Mouse (Mus musculus) CH12.LX (cell line): Measurements from ENCODE around the gene Gse1. TPM values are rescaled to one million over a fixed set of nuclear protein-coding genes. Genes with fewer than 3 reads are reported as not detected.

Source experiments
- DNase-seq: peaks from one replicate; pipeline ENCODE4 v3.0.0-alpha.2; 2013; ENCODE audit errors: extremely low read depth
- H3K27ac ChIP-seq: 2 replicates; pipeline ENCODE4 v1.5.1; 2012; ENCODE audit warnings: low read depth, mild to moderate bottlenecking, control low read depth, moderate library complexity; ENCODE audit not compliant: insufficient read depth
- H3K27me3 ChIP-seq: replicated peaks from 2 replicates; pipeline ENCODE3; 2012; ENCODE audit warnings: inconsistent platforms
- H3K36me3 ChIP-seq, 2 experiments: replicated peaks in 1 of 2; 2 replicates each; pipeline versions ENCODE3 to v1.6.1; 2012; ENCODE audit warnings: inconsistent platforms in 1 of 2, low read length in 1 of 2, mild to moderate bottlenecking in 1 of 2, mixed read lengths in 1 of 2, moderate library complexity in 1 of 2; ENCODE audit not compliant: control insufficient read depth in 1 of 2, insufficient read depth in 1 of 2
- H3K4me1 ChIP-seq, 2 experiments: 2 replicates each; pipeline ENCODE4 v1.6.1; 2012; ENCODE audit warnings: inconsistent platforms in 1 of 2, moderate library complexity in 1 of 2; ENCODE audit not compliant: insufficient read depth in 2 of 2, control insufficient read depth in 1 of 2
- H3K4me2 ChIP-seq: 2 replicates; pipeline ENCODE4 v1.6.1; 2012; ENCODE audit warnings: low read depth, mild to moderate bottlenecking, control low read depth; ENCODE audit not compliant: poor library complexity, insufficient read depth, severe bottlenecking
- H3K4me3 ChIP-seq, 3 experiments: fragments of 150-350 bp in 1 of 3; sonication (generic) in 1 of 3; replicated peaks in 1 of 3; 2 replicates each; pipeline versions ENCODE3 to v1.5.1; 2011 to 2012; ENCODE audit warnings: low read depth in 2 of 3, low read length in 2 of 3, mild to moderate bottlenecking in 2 of 3, moderate library complexity in 2 of 3, control low read depth in 1 of 3, improper control_type of control experiment in 1 of 3, inconsistent platforms in 1 of 3, mixed read lengths in 1 of 3; ENCODE audit not compliant: poor library complexity in 1 of 3
- H3K79me2 ChIP-seq: replicated peaks from 2 replicates; pipeline ENCODE4 v1.6.1; 2012; ENCODE audit warnings: mild to moderate bottlenecking, moderate library complexity; ENCODE audit not compliant: control insufficient read depth, poor library complexity, insufficient read depth, severe bottlenecking; ENCODE audit errors: extremely low read depth
- H3K9ac ChIP-seq: 2 replicates; pipeline ENCODE4 v1.6.1; 2012; ENCODE audit warnings: low read depth, mild to moderate bottlenecking, control low read depth, moderate library complexity; ENCODE audit not compliant: insufficient read depth
- H3K9me3 ChIP-seq: replicated peaks from 2 replicates; pipeline ENCODE3; 2012; ENCODE audit warnings: low read length, inconsistent platforms, mixed read lengths
- BHLHE40 ChIP-seq: IDR thresholded peaks from 2 replicates; pipeline ENCODE4 v1.6.1; 2011; ENCODE audit warnings: mild to moderate bottlenecking, low read depth, low read length, improper control_type of control experiment
- CTCF ChIP-seq, 2 experiments: IDR thresholded peaks in 1 of 2; conservative IDR thresholded peaks in 1 of 2; 2 replicates each; pipeline ENCODE4 v1.5.1; 2011 to 2012; ENCODE audit warnings: low read depth in 2 of 2, low read length in 2 of 2, improper control_type of control experiment in 1 of 2, inconsistent platforms in 1 of 2, mild to moderate bottlenecking in 1 of 2, moderate library complexity in 1 of 2
- E2F4 ChIP-seq: IDR thresholded peaks from 2 replicates; pipeline ENCODE4 v1.6.1; 2011; ENCODE audit warnings: low read depth, low read length, improper control_type of control experiment; ENCODE audit not compliant: insufficient replicate concordance
- ELF1 ChIP-seq: IDR thresholded peaks from 2 replicates; pipeline ENCODE4 v1.6.1; 2014; ENCODE audit warnings: low read depth, mild to moderate bottlenecking, inconsistent platforms, low read length, improper control_type of control experiment
- EP300 ChIP-seq: IDR thresholded peaks from 2 replicates; pipeline ENCODE4 v1.6.1; 2011; ENCODE audit warnings: low read length, improper control_type of control experiment
- ETS1 ChIP-seq: conservative IDR thresholded peaks from 2 replicates; pipeline ENCODE4 v1.6.1; 2012; ENCODE audit warnings: low read depth, mild to moderate bottlenecking, inconsistent platforms, low read length, improper control_type of control experiment, moderate library complexity
- GABPA ChIP-seq: IDR thresholded peaks from 2 replicates; pipeline ENCODE4 v1.6.1; 2012; ENCODE audit warnings: low read depth, low read length, improper control_type of control experiment, inconsistent platforms; ENCODE audit not compliant: insufficient replicate concordance
- JUND ChIP-seq: conservative IDR thresholded peaks from 2 replicates; pipeline ENCODE4 v1.6.1; 2011; ENCODE audit warnings: low read depth, low read length, improper control_type of control experiment
- MAFK ChIP-seq: IDR thresholded peaks from 2 replicates; pipeline ENCODE4 v1.6.1; 2011; ENCODE audit warnings: low read length, improper control_type of control experiment; ENCODE audit not compliant: insufficient replicate concordance
- PAX5 ChIP-seq: IDR thresholded peaks from 2 replicates; pipeline ENCODE4 v1.6.1; 2012; ENCODE audit warnings: low read length, inconsistent platforms, mixed read lengths
- POLR2A ChIP-seq: IDR thresholded peaks from 2 replicates; pipeline ENCODE4 v1.6.1; 2011; ENCODE audit warnings: low read depth, mild to moderate bottlenecking, improper control_type of control experiment, low read length
- RAD21 ChIP-seq: IDR thresholded peaks from 2 replicates; pipeline ENCODE4 v1.6.1; 2011; ENCODE audit warnings: low read depth, mild to moderate bottlenecking, low read length, improper control_type of control experiment, moderate library complexity
- RCOR1 ChIP-seq: conservative IDR thresholded peaks from 2 replicates; pipeline ENCODE4 v1.6.1; 2012; ENCODE audit warnings: low read depth, mild to moderate bottlenecking, inconsistent platforms, low read length, improper control_type of control experiment
- SIN3A ChIP-seq: IDR thresholded peaks from 2 replicates; pipeline ENCODE4 v1.6.1; 2012; ENCODE audit warnings: low read length, improper control_type of control experiment, inconsistent platforms
- SMC3 ChIP-seq: IDR thresholded peaks from 2 replicates; pipeline ENCODE4 v1.6.1; 2011; ENCODE audit warnings: low read depth, low read length, improper control_type of control experiment
- TCF12 ChIP-seq: IDR thresholded peaks from 2 replicates; pipeline ENCODE4 v1.6.1; 2014; ENCODE audit warnings: low read depth, mild to moderate bottlenecking, inconsistent platforms, low read length, improper control_type of control experiment
- USF2 ChIP-seq: conservative IDR thresholded peaks from 2 replicates; pipeline ENCODE4 v1.6.1; 2011; ENCODE audit warnings: low read depth, low read length, improper control_type of control experiment
- ZKSCAN1 ChIP-seq: IDR thresholded peaks from 2 replicates; pipeline ENCODE4 v1.6.1; 2012; ENCODE audit warnings: low read depth, inconsistent platforms, low read length, improper control_type of control experiment, borderline replicate concordance
- dilution Hi-C: fragments of 300-500 bp; cut with MboI; formaldehyde crosslinking; loops from 2 replicates; pipeline ENCODE4 v1.14.3; 2020; ENCODE audit warnings: low sequenced_read_pairs; ENCODE audit not compliant: extremely low pct_unique_long_range_greater_than_20kb, extremely low pct_ligation_motif_present
- in situ Hi-C: fragments of 300-500 bp; cut with MboI; formaldehyde crosslinking; loops from 3 replicates; pipeline ENCODE4 v1.14.3; 2019; ENCODE audit warnings: low sequenced_read_pairs, low pct_ligation_motif_present, low pct_unique_long_range_greater_than_20kb, mixed read lengths
- polyA plus RNA-seq: library from polyadenylated mRNA; unstranded; fragments of >175 nt; gene quantifications from 2 replicates; pipeline ENCODE4 v1.2.1, GENCODE M21; 2012; ENCODE audit warnings: low read depth; ENCODE audit not compliant: insufficient read length
- total RNA-seq, 2 experiments: library from RNA; depleted of rRNA; stranded (reverse); fragments of 300-350 nt in 1 of 2; fragments of >200 nt in 1 of 2; gene quantifications; 2 replicates each; pipeline ENCODE4 v1.2.3; 2012 to 2014

Gse1 gene
- total and polyA plus RNA-seq, 3 experiments: 1.3 to 9.8 (median 8.5) TPM

DNA sequence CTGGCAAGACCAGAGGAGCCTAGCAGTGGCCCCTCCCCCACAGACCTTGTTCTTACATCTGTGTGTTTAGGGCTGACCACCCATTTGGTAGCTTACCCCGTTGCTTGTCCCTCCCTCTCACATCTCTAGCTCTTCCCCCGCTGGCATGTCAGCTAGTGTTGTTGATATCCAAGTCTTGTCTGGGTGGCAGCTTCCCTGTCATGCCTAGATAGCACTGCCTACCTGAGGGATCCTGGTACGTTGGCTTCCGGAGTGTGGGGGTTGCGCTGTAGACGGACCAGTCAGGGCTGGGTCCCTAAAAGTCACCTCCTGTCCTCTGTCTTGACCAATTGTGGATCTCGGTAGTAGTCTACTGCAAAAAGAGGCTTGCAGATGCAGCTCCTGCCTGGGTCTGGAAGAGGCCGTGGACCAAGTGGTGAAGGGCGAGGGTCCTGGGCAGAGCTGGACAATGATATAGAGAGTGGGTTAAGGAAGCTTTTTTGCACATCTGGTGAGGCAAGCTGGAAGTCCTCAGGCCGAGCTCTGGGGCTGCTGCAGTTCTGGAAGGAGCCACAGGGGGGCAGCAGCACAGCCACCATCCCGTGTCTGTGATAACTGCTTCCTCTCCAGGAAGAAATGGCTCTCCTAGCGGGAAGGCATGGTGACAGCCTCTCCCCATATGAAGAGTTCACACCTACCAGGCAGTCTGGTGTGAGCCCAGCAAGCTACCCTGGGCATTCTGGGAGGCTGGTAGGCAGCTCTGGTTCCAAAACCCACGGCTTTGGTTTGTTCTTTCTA lies 341.9 kb downstream of the Gse1 start:
- Histone ChIP-seq H3K36me3 (peaks cover 97 to 100% of the 10 kb centered on the region in 2 experiments), H3K4me1 (peaks cover 0 to 18% of the 10 kb centered on the region in 2 experiments; a peak in 2 of 4 replicates), H3K27ac (no peak overlapping the region)
- in situ Hi-C loops: no loop called here
- dilution Hi-C loops: no loop called here
- peak; percentile 75 for TF ChIP-seq SMC3
- peak; percentile 79 to 93 for TF ChIP-seq CTCF (conservative IDR thresholded peaks at IDR 0.05 in 1 of 2, IDR thresholded peaks at IDR 0.05 in 1 of 2; ENCODE audit: low read depth in 2 of 2, low read length in 2 of 2)
- no peak for TF ChIP-seq JUND
- TF ChIP-seq GABPA: no peak
- 0 out of 2 replicates have a peak, but pooled peaks have one; percentile 19 for TF ChIP-seq ELF1
- peak; percentile 46 for TF ChIP-seq RAD21
- TF ChIP-seq, all 38 proteins: peak for 4
- peak; percentile 55 for DNase-seq
- Histone ChIP-seq H3K27me3 (no peaks in the 10 kb centered on the region), H3K9me3 (peaks cover 4% of the 10 kb centered on the region), H3K79me2 (no peaks in the 10 kb centered on the region; the same call in 1 of the 2 replicates), H3K9ac (no peak overlapping the region), H3K4me3 (no peak overlapping the region), H3K4me2 (no peak overlapping the region)

DNA sequence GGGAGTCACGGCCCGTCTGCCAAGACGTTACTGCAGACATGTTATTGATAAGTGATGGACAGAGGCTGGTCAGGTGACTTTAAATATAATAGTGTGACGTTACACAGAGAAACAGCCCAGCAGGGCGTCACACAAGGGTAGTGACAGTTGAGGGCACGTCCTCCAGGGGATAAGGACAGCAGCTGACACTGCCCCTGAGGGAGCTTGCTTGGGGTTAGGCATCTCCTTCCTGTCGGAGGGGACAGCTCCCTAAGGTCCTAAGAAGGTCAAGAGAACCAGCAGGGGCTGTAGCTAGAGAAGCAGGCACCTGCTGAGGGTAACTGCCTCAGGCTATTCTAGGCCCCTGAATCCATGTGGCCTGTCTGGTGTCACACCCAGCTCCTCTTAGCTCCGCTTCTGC lies 343.3 kb downstream of the Gse1 start:
- no peak overlapping the region for H3K9ac ChIP-seq
- no peak overlapping the region for H3K27ac ChIP-seq
- H3K27me3 ChIP-seq: no peaks in the 10 kb centered on the region
- H3K79me2 ChIP-seq: no peaks in the 10 kb centered on the region; the same call in 1 of the 2 replicates
- H3K4me2 ChIP-seq: no peak overlapping the region
- H3K9me3 ChIP-seq: peaks cover 4% of the 10 kb centered on the region
- no peak for DNase-seq
- in situ Hi-C loops (no loop called here), dilution Hi-C loops (no loop called here)
- H3K36me3 ChIP-seq: peaks cover 98 to 100% of the 10 kb centered on the region in 2 experiments
- no peak overlapping the region for H3K4me3 ChIP-seq
- H3K4me1 ChIP-seq: peaks cover 0 to 13% of the 10 kb centered on the region in 2 experiments; a peak in 2 of 4 replicates
- TF ChIP-seq USF2: no peak
- TF ChIP-seq ETS1: no peak
- TF ChIP-seq CTCF (conservative IDR thresholded peaks at IDR 0.05 in 1 of 2, IDR thresholded peaks at IDR 0.05 in 1 of 2; ENCODE audit: low read depth in 2 of 2, low read length in 2 of 2): no peak
- no peak for TF ChIP-seq RCOR1
- no peak for TF ChIP-seq E2F4
- no peak for TF ChIP-seq BHLHE40
- TF ChIP-seq SMC3: no peak
- no peak for TF ChIP-seq MAFK
- no peak for TF ChIP-seq SIN3A
- TF ChIP-seq ZKSCAN1: no peak
- no peak for TF ChIP-seq EP300
- no peak for TF ChIP-seq PAX5
- no peak for TF ChIP-seq TCF12
- TF ChIP-seq POLR2A: no peak
